Mouse (Mus musculus) liver, adult (tissue): ENCODE data around the gene Fahd1.

Experiments
- GATA4 ChIP-seq: IDR thresholded peaks from 2 replicates; pipeline ENCODE4 v1.6.1; 2014; ENCODE audit warnings: mild to moderate bottlenecking, low read length; ENCODE audit not compliant: insufficient replicate concordance

Fahd1 gene

DNA sequence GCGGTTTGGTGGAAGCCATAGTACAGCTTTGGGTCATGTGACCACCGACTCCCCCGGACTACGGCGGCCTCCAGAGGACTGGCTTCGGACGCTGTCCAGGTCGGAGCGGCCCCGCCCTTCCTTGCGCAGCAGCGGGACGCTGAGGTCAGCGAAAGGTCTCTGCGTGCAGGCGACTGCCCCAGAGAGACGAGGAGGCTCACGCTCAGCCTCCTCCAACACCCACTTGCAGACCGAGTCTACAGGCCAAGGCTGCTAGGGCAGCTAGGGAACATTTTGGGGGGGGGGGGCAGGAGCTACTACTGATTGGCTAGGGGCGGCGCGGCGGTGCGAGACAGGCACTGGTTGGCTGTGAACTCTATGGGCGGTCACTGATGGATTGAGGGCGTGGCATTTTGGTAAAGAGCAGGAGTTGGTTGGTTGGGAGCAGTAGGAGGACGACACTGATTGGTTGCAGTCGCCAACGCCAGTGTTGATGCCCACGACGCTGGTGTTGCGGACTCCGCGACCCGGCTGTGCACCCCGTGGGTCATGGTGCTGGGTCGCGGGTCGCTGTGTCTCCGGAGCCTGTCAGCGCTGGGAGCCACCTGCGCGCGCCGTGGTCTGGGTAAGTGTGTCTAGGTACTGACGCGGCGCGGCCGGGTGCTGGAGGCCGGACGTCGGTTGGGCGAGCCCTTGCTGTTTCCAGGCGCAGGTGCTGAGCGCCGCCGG is at the start of gene Fahd1:
Fahd1 (minus strand) TSS at position 300 of the 708 bp plus-strand sequence.
- TF ChIP-seq GATA4, result peak; percentile 63; the same call in 1 of the 2 replicates

DNA sequence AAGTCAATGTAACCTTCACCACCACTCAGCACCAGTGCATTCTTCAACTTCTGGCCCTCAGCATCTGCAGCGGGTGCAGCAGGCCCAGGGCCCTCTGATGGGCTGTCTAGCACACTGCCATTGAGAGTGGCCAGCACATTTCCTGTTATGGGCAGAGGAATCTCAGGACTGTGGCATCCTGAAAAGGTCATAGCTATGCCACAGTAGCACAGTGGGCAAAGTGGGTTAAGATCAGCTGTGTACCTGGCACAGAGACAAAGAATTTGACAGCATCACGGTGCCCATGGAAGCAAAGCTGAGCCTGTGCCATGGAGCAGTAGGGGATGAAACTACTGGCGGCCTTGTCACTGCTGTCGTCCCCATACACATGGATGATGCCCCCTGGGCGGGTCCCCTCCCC is 49.0 kb upstream of the Fahd1 start:
- no peak for TF ChIP-seq GATA4

DNA sequence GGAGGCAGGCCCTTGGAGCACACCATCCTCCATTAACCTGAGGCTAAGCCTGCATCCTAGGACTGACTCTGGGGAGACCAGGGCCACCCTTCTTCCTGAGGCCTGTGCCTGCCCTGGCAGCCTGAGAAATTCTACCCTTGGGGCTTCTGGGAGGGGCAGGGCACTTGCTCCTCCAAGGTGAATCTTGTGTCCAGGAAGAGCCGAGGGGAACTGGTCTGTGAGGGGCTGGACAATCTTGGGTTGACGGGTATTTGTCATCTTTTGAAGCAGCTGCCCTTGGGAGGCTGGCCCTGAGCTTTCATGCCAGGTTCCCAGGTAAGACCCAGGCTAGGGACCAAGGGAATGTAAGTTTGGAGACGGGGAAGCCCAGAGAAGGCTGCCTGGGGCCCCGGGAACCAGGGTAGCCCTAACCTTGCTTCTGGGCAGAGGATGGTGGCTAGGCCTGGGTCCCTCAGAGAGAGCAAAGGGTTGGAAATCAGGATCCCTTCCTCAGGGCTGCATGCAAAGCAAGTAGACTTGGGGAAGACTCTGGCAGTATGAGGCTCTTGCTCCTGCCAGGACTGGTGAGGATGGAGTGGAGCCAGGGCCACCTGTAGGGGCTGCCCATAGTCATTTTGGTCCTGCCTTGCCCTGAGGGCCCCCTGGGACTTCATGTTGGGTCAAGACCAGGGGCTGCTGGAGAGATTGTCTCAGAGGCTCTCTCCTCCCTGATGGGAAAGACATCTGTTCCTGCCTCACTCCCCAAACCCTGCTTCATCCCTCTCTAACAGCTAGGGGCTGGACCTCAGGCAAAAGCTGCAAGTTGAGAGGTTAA is 48.1 kb upstream of the Fahd1 start:
- TF ChIP-seq GATA4, result no peak

DNA sequence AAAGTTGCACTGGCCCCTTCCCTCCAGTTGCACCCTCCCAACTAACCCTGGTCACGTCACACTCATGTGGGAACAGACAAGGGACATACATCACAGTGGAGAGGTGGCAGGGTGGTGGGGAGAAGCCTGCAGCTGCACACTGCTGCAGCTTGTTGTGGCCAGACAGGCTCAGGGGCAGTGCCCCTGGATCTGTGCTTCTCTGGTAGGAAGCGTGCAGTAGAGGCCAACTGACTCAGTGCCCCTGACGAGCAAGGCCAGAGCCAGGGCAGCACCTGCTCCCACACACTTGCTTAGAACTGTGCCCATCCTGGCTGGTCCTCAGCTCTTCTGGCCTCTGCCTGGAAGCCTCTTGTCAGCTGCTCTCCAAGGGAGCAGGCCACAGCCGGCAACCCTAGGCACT is 47.4 kb upstream of the Fahd1 start:
- TF ChIP-seq GATA4, result no peak

DNA sequence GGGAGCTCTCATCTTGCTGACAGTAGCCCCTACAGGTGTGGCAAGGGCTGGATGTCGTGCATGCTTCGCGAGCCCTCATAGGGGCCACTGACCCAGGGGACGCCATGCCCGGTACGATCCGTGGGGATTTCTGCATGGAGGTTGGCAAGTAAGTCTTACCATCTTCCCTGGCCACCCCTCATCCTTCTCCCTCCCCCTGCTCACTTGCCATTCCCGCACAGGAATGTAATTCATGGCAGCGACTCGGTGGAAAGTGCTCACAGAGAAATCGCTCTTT is 46.8 kb upstream of the Fahd1 start:
- no peak for TF ChIP-seq GATA4

DNA sequence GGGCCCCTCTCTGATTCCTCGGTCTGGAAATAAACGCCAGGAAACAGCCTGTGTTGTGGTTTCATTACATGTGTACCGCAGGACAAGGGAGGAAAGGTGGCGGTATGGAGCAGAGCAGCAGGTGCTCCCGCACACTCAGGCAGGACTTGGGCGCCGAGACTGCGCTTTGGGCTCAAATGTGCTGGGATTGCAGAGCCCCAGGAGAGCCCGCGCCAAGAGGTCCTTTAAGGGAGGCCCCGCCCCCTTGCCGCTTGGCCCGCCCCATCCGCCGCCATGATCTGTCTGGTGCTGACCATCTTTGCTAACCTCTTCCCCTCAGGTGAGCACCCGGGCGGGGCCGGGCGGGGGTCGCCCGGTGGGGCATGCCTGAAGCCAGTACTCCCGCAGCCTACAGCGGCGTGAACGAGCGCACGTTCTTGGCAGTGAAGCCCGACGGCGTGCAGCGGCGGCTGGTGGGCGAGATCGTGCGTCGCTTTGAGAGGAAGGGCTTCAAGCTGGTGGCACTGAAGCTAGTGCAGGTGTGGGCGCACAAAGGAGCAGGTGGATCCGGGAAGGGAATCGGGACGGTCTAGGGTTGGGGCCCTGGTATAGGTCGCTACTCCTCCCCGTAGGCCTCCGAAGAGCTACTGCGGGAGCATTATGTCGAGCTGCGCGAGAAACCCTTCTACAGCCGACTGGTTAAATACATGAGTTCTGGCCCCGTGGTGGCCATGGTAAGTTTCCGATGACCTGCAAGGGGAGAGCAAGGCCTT is 46.3 kb upstream of the Fahd1 start, which contains the start of gene Nme3:
Nme3 (plus strand) TSS at position 260 of the 752 bp plus-strand sequence.
- no peak for TF ChIP-seq GATA4

DNA sequence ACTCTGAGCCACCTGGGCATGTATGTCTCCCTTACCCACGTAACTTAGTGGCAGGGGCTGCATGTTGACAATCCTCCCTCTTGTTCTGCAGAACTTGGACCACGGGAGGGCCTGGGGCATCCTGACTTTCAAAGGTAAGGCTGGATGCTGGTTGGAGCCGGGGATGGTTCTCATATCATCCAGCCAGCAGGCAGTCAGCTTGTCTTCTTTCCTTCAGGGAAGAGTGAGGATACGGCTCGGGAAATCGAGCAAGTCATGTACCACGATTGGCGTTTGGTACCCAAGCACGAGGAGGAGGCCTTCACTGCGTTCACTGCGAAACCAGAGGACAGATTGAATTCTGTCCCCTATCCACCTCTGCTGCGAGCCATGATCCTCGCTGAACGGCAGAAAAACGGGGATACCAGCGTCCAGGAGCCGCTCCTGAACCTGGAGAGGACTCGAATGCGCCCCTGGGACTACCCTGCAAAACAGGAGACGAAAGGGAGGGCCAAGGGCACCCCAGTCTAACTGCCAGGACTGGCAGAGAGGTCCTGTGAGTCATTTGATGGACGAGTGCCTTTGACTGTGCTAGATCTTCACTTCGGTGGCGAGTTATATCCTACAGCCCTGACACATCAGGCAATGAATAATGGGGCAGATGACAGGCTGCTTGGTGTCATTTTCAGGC is 45.5 kb upstream of the Fahd1 start:
- no peak for TF ChIP-seq GATA4

DNA sequence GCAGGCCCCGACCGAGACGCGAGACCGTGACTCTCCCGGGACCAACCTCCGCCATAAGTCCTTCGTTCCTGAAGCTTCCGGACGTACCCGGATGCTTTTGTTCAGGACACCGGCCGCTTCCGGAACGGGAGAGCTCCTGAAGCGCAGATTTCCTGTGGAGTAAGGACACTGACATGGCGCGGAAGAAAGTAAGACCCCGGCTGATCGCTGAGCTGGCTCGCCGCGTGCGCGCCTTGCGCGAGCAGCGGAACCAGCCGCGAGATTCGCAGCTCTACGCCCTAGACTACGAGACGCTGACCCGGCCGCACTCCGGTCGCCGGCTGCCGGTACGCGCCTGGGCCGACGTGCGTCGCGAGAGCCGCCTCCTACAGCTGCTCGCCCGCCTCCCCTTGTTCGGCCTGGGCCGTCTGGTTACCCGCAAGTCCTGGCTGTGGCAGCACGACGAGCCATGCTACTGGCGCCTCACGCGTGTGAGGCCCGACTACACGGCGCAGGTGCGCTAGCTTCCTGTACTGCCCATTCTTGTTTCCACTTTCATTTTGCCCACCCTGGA is 44.9 kb upstream of the Fahd1 start, which contains the start of the genes Eme2 and Mrps34:
Eme2 (minus strand) TSS at position 93 of the 553 bp plus-strand sequence.
Mrps34 (plus strand) TSS at position 122 of the 553 bp plus-strand sequence.
- no peak; the same call in 1 of the 2 replicates for TF ChIP-seq GATA4

DNA sequence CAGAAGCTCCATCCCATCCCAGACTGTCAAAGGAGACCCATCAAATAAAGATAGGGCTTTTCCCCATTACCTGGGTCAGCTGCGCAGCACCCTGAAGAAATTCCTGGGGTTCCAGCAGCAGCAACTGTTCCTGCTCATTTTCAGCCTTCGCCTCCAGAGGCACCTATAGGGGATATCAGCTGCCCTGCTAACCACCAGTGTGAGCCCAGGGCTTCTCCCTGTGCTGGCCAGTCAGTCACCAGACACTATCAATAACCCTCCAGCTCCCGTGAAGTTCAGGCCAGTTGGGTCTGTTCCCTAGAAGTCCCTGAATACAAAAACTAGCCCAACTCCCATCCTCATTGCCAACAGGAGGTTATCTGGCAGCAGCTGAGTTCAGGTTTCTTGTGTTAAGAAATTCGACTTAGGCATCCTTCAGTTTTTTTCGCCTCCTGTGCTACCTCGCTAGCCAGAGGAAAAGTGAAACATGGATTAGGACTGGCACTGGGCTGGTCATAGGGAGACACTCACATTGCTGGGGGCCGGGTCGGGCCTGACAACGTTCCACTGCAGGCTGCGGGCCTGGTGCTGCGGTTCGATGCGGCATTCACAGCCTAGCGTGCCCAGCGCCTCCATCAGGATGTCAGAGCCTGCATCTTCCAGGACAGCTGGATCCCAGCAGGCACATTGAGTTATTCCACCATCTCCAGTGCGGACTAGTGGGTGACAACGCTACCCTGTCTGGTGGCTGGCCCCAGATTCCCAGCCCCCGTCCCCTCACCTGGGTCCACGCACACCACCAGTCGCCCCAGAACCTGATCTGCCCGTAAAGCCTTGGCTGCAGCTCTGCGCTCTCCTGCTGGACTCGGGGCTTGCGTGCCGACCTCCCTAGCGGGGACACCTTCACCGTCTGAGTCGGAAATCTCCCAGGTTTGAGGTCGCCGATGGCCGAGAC is 44.2 kb upstream of the Fahd1 start:
- TF ChIP-seq GATA4, result no peak

DNA sequence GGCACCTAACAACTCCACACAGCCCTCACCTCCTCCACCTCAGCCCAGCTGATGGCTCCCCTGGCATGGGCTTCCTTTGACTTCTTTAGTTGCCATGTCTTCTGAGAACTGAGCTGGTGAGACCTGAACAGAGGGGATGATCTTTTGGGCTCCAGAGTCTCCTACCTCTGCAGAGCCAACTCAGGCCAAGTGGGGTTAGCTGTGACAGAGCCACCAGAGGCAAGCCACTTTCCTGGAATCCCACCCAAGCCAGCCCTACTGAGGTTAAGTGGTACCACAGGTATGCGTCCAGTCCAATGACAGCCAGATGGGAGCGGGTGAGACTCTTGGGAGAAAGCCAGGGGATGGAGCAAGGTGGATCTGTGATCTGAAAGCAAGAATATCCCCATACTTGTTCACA is 43.1 kb upstream of the Fahd1 start:
- TF ChIP-seq GATA4, result no peak

DNA sequence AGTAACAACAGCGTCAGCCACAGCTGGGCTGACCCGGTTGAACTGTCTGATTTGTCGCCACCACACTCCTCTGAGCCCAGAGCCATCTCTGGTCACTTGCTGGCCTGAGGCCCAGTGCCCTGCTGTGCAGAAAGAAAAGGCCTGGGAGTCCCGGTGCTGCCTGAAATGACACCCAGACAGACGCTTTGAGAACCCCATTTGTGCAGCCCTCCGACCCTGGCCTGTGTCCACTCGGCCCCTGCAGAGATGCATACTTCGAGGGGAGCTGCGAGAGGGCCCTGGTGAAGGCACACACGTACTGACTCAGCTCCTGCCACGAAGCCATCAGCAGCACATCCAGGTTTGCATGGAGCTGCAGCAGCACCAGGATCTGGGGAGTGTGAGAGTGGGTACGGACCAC is 42.6 kb upstream of the Fahd1 start:
- TF ChIP-seq GATA4, result no peak

DNA sequence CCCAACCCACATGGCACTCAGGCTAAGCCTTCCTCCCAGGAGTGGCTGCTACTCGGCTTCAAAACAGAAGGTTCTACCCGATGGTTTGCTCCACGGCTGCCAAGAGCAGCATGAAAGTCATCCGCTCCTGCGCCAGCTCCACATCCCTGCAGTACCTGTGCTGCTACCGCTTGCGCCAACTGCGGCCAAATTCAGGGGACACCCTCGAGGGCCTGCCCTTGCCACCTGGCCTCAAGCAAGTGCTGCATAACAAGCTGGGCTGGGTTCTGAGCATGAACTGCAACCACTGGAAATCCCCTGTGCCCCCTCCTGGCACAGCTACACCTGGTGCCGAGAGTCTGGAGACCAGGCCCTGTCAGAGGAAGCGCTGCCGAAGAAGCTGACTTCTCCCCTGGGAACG is 41.2 kb upstream of the Fahd1 start:
- TF ChIP-seq GATA4, result no peak

DNA sequence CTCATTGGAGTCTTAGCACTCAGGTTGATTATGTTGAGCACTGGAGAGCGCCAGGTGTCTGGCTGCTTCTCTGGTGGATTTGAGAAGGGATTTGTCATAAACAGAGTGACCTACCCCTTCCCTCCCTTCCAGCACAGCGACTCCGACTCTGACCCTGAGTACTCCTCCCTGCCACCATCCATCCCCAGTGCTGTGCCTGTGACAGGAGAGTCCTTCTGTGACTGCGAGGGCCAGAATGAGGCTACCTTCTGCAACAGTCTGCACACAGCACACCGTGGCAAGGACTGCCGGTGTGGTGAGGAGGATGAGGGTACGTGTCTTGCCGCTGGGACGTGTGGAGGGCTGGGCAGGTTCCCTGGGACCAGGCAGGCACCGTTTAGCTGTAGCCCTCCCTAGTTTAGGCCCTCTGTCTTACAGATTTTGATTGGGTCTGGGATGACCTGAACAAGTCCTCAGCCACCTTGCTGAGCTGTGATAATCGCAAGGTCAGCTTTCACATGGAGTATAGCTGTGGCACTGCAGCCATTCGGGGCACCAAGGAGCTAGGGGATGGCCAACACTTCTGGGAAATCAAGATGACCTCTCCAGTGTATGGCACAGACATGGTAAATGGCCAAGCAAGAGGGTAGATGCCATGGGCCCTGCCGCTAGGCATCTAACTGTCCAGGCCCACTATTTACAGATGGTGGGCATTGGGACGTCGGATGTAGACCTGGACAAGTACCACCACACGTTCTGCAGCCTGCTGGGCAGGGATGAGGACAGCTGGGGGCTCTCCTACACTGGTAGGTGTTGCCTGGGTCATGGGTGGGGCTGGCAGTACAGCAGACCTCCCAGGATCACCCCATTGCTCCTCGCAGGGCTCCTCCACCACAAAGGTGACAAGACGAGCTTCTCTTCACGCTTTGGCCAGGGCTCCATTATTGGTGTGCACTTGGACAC is 40.3 kb upstream of the Fahd1 start:
- no peak for TF ChIP-seq GATA4
